Mouse (Mus musculus) cortical plate, adult 2 months (tissue): ENCODE measurements around the gene Mfap4.

Source experiments
- CTCF ChIP-seq: fragments of 200-500 bp; IDR thresholded peaks from 2 replicates; pipeline ENCODE4 v1.5.1; 2011; ENCODE audit warnings: mild to moderate bottlenecking, control low read depth, low read length; ENCODE audit not compliant: insufficient read depth; ENCODE audit errors: extremely low read depth
- POLR2A ChIP-seq: fragments of 200-500 bp; IDR thresholded peaks from 2 replicates; pipeline ENCODE4 v1.6.1; 2011; ENCODE audit warnings: mild to moderate bottlenecking, low read length, control low read depth; ENCODE audit not compliant: insufficient read depth; ENCODE audit errors: extremely low read depth

GRCm38 (mm10) chr11:61478788-61479187 is 6.4 kb upstream of the Mfap4 start:
- TF ChIP-seq CTCF (no peak), POLR2A (no peak)
